Mouse (Mus musculus): ENCODE data around the gene Srp68. TPM values are rescaled to one million over a fixed set of nuclear protein-coding genes. Genes with fewer than 3 reads are reported as not detected.
A peak's percentile ranks its signal among the peaks of the same experiment; 100 is the strongest.

Srp68 gene
- polyA plus RNA-seq, 1 experiment, result 83.0 TPM

GRCm38 (mm10) chr11:116305423-116305822 lies 31.4 kb upstream of the Srp68 start:
- TF ChIP-seq POLR2A (IDR thresholded peaks at IDR 0.05; ENCODE audit: insufficient read length, low read depth) (no peak), MYOG (IDR thresholded peaks at IDR 0.05; ENCODE audit: control insufficient read depth in 1 of 3, insufficient read depth in 1 of 3, insufficient read length in 2 of 3, low read depth in 2 of 3) (no peak), MAX (IDR thresholded peaks at IDR 0.05; ENCODE audit: low read depth) (no peak), MYOD1 (IDR thresholded peaks at IDR 0.05; ENCODE audit: control insufficient read depth in 1 of 3, insufficient read length in 2 of 3, low read depth in 2 of 3) (no peak), E2F4 (IDR thresholded peaks at IDR 0.05; ENCODE audit: insufficient read depth) (no peak)
- Histone ChIP-seq H3K27me3 (ENCODE audit: control insufficient read depth, insufficient read depth, insufficient read length) (no peaks in the 10 kb centered on the region), H3K4me2 (ENCODE audit: low read depth) (peak overlapping the region; percentile 100), H3ac (ENCODE audit: control insufficient read depth, insufficient read length) (no peak overlapping the region), H3K36me3 (ENCODE audit: control insufficient read depth, insufficient read depth) (peaks cover 17% of the 10 kb centered on the region), H3K79me2 (ENCODE audit: control insufficient read depth, insufficient read depth) (peaks cover 10% of the 10 kb centered on the region), H3K4me3 (peak overlapping the region; percentile 91)

- H3K27me3 ChIP-seq (ENCODE audit: control insufficient read depth, insufficient read depth, insufficient read length), result no peaks in the 10 kb centered on the region
- H3K4me2 ChIP-seq (ENCODE audit: low read depth), result no peak overlapping the region
- peaks cover 9% of the 10 kb centered on the region for H3K36me3 ChIP-seq (ENCODE audit: control insufficient read depth, insufficient read depth)
- no peak overlapping the region for H3K4me3 ChIP-seq
- H3K79me2 ChIP-seq (ENCODE audit: control insufficient read depth, insufficient read depth), result no peaks in the 10 kb centered on the region
- TF ChIP-seq CEBPB (IDR thresholded peaks at IDR 0.05; ENCODE audit: insufficient read depth, poor library complexity, severe bottlenecking) (no peak), MYOD1 (IDR thresholded peaks at IDR 0.05; ENCODE audit: control insufficient read depth in 1 of 3, insufficient read length in 2 of 3, low read depth in 2 of 3) (no peak), POLR2A (IDR thresholded peaks at IDR 0.05; ENCODE audit: insufficient read length, low read depth) (no peak), MAX (IDR thresholded peaks at IDR 0.05; ENCODE audit: low read depth) (no peak), USF1 (IDR thresholded peaks at IDR 0.05; ENCODE audit: low read depth) (no peak), REST (IDR thresholded peaks at IDR 0.05; ENCODE audit: insufficient read depth, insufficient read length) (no peak), TCF3 (IDR thresholded peaks at IDR 0.05; ENCODE audit: insufficient read length, low read depth) (no peak), SRF (IDR thresholded peaks at IDR 0.05; ENCODE audit: control insufficient read depth, insufficient read length, low read depth) (no peak), E2F4 (IDR thresholded peaks at IDR 0.05; ENCODE audit: insufficient read depth) (no peak), POLR2AphosphoS2 (IDR thresholded peaks at IDR 0.05; ENCODE audit: insufficient read length, low read depth) (no peak), TCF12 (IDR thresholded peaks at IDR 0.05; ENCODE audit: insufficient read depth, poor library complexity, severe bottlenecking) (no peak), MYOG (IDR thresholded peaks at IDR 0.05; ENCODE audit: control insufficient read depth in 1 of 3, insufficient read depth in 1 of 3, insufficient read length in 2 of 3, low read depth in 2 of 3) (no peak)
- H3ac ChIP-seq (ENCODE audit: control insufficient read depth, insufficient read length), result no peak overlapping the region
Observed at GRCm38 (mm10) chr11:116298621-116299020, 24.6 kb upstream of the Srp68 start.

GRCm38 (mm10) chr11:116298221-116298620 lies 24.2 kb upstream of the Srp68 start:
- TF ChIP-seq POLR2A (IDR thresholded peaks at IDR 0.05; ENCODE audit: insufficient read length, low read depth) (no peak), TCF3 (IDR thresholded peaks at IDR 0.05; ENCODE audit: insufficient read length, low read depth) (no peak), CEBPB (IDR thresholded peaks at IDR 0.05; ENCODE audit: insufficient read depth, poor library complexity, severe bottlenecking) (no peak), POLR2AphosphoS2 (IDR thresholded peaks at IDR 0.05; ENCODE audit: insufficient read length, low read depth) (no peak), USF1 (IDR thresholded peaks at IDR 0.05; ENCODE audit: low read depth) (no peak), REST (IDR thresholded peaks at IDR 0.05; ENCODE audit: insufficient read depth, insufficient read length) (no peak)
- no peaks in the 10 kb centered on the region for H3K27me3 ChIP-seq (ENCODE audit: control insufficient read depth, insufficient read depth, insufficient read length)
- H3K4me3 ChIP-seq, result no peak overlapping the region
- H3ac ChIP-seq (ENCODE audit: control insufficient read depth, insufficient read length), result no peak overlapping the region
- H3K36me3 ChIP-seq (ENCODE audit: control insufficient read depth, insufficient read depth), result peaks cover 9% of the 10 kb centered on the region
- H3K4me2 ChIP-seq (ENCODE audit: low read depth), result no peak overlapping the region
- no peaks in the 10 kb centered on the region for H3K79me2 ChIP-seq (ENCODE audit: control insufficient read depth, insufficient read depth)

GRCm38 (mm10) chr11:116297017-116297416 lies 23.0 kb upstream of the Srp68 start:
- H3K79me2 ChIP-seq (ENCODE audit: control insufficient read depth, insufficient read depth), result no peaks in the 10 kb centered on the region
- no peak overlapping the region for H3K4me3 ChIP-seq
- no peak overlapping the region for H3ac ChIP-seq (ENCODE audit: control insufficient read depth, insufficient read length)
- TF ChIP-seq TCF3 (IDR thresholded peaks at IDR 0.05; ENCODE audit: insufficient read length, low read depth) (no peak), TCF12 (IDR thresholded peaks at IDR 0.05; ENCODE audit: insufficient read depth, poor library complexity, severe bottlenecking) (no peak), MYOD1 (IDR thresholded peaks at IDR 0.05; ENCODE audit: control insufficient read depth in 1 of 3, insufficient read length in 2 of 3, low read depth in 2 of 3) (no peak), POLR2A (IDR thresholded peaks at IDR 0.05; ENCODE audit: insufficient read length, low read depth) (no peak), E2F4 (IDR thresholded peaks at IDR 0.05; ENCODE audit: insufficient read depth) (no peak), USF1 (IDR thresholded peaks at IDR 0.05; ENCODE audit: low read depth) (no peak), REST (IDR thresholded peaks at IDR 0.05; ENCODE audit: insufficient read depth, insufficient read length) (no peak), POLR2AphosphoS2 (IDR thresholded peaks at IDR 0.05; ENCODE audit: insufficient read length, low read depth) (no peak), MAX (IDR thresholded peaks at IDR 0.05; ENCODE audit: low read depth) (no peak), MYOG (IDR thresholded peaks at IDR 0.05; ENCODE audit: control insufficient read depth in 1 of 3, insufficient read depth in 1 of 3, insufficient read length in 2 of 3, low read depth in 2 of 3) (no peak), SRF (IDR thresholded peaks at IDR 0.05; ENCODE audit: control insufficient read depth, insufficient read length, low read depth) (no peak), CEBPB (IDR thresholded peaks at IDR 0.05; ENCODE audit: insufficient read depth, poor library complexity, severe bottlenecking) (no peak)
- peaks cover under 1% of the 10 kb centered on the region for H3K36me3 ChIP-seq (ENCODE audit: control insufficient read depth, insufficient read depth)
- no peaks in the 10 kb centered on the region for H3K27me3 ChIP-seq (ENCODE audit: control insufficient read depth, insufficient read depth, insufficient read length)
- H3K4me2 ChIP-seq (ENCODE audit: low read depth), result no peak overlapping the region

GRCm38 (mm10) chr11:116296191-116296734 lies 22.2 kb upstream of the Srp68 start:
- H3K27me3 ChIP-seq (ENCODE audit: control insufficient read depth, insufficient read depth, insufficient read length), result no peaks in the 10 kb centered on the region
- H3K36me3 ChIP-seq (ENCODE audit: control insufficient read depth, insufficient read depth), result peaks cover under 1% of the 10 kb centered on the region
- no peak overlapping the region for H3K4me2 ChIP-seq (ENCODE audit: low read depth)
- no peaks in the 10 kb centered on the region for H3K79me2 ChIP-seq (ENCODE audit: control insufficient read depth, insufficient read depth)
- H3ac ChIP-seq (ENCODE audit: control insufficient read depth, insufficient read length), result no peak overlapping the region
- H3K4me3 ChIP-seq, result no peak overlapping the region
- peak; percentile 71 for TF ChIP-seq TCF12 (IDR thresholded peaks at IDR 0.05; ENCODE audit: insufficient read depth, poor library complexity, severe bottlenecking)
- peak; percentile 79 for TF ChIP-seq TCF3 (IDR thresholded peaks at IDR 0.05; ENCODE audit: insufficient read length, low read depth)
- no peak for TF ChIP-seq POLR2AphosphoS2 (IDR thresholded peaks at IDR 0.05; ENCODE audit: insufficient read length, low read depth)
- TF ChIP-seq MYOG (IDR thresholded peaks at IDR 0.05; ENCODE audit: control insufficient read depth in 1 of 3, insufficient read depth in 1 of 3, insufficient read length in 2 of 3, low read depth in 2 of 3), result peak; percentile 62 to 98 (median 97)
- peak in 2 of 3 experiments; percentile 96 for TF ChIP-seq MYOD1 (IDR thresholded peaks at IDR 0.05; ENCODE audit: control insufficient read depth in 1 of 3, insufficient read length in 2 of 3, low read depth in 2 of 3)
